Mouse (Mus musculus) bone marrow, adult 2 months (tissue): ENCODE measurements around the gene Kdm6b.

Experiments used
- CTCF ChIP-seq: fragments of 200-500 bp; IDR thresholded peaks from 2 replicates; pipeline ENCODE4 v1.5.1; 2011; ENCODE audit warnings: low read length, control low read depth; ENCODE audit not compliant: control insufficient read depth, insufficient read depth
- POLR2A ChIP-seq: fragments of 200-500 bp; IDR thresholded peaks from 2 replicates; pipeline ENCODE4 v1.6.1; 2011; ENCODE audit warnings: low read depth, mild to moderate bottlenecking, control low read depth, low read length, borderline replicate concordance; ENCODE audit not compliant: control insufficient read depth

DNA sequence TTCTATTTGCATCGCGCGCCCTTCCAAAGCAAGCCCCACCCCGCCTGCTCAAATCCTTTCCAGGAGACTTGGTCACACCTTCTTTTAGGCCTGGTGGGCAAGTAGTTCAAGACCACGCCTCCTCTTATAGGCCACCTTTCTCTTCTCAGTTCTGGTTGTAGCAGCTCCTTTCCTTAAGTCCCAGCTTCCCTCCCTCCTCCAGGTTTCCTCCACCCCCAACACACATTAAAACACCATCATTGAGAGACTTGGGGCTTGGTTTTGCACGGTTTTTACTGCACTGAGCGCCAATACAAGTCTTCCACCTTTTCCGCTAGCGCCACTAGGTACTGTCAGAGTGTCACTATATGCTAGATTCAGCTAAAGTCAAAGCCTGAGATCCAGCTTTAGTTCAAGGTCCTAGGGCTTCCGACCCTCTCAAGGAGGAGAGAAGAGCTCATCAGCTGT lies 7.1 kb upstream of the Kdm6b start:
- no peak for TF ChIP-seq POLR2A
- no peak for TF ChIP-seq CTCF
